Mouse (Mus musculus): Measurements from ENCODE around the gene Ank. TPM values are rescaled to one million over a fixed set of nuclear protein-coding genes. Genes with fewer than 3 reads are reported as not detected.

Ank gene
- polyA plus RNA-seq, 1 experiment from 2014 or later: 5.9 TPM

DNA sequence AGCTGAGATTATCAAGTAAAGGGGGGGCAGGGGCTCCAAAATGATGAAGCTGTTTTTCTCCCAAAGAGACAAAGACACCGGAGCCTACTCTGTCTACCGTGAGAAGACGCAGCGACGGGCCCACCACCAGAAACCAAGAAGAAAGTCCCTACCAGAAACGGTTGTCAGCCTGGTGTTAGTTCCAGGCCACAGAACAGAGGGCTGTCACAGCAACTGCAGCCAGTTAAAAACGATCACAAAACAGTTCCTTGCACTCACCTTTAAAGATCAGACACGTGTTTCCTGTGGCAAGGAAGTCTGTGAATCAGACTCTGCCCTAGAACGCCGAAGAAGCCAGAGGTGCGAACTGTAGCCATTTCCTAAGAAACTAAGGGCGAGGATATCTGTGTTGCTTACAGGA, 174.7 kb downstream of the Ank start:
- no peak overlapping the region for H3K4me2 ChIP-seq (ENCODE audit: low read depth, low read length)
- ATAC-seq: no peak
- H3K9ac ChIP-seq (ENCODE audit: low read depth, low read length): no peak overlapping the region
- WGBS: 55% methylated on average over 12 of the region's 12 CpGs
- H3K4me1 ChIP-seq (ENCODE audit: control insufficient read depth, insufficient read depth, low read length): no peaks in the 10 kb centered on the region
- H3K27me3 ChIP-seq (replicated peaks; ENCODE audit: control insufficient read depth, insufficient read depth, low read length): no peaks in the 10 kb centered on the region
- no peaks in the 10 kb centered on the region for H3K36me3 ChIP-seq (ENCODE audit: control insufficient read depth, insufficient read depth, low read length)
- no peaks in the 10 kb centered on the region for H3K9me3 ChIP-seq (ENCODE audit: control insufficient read depth, low read length)
- H3K4me3 ChIP-seq (ENCODE audit: low read length): no peak overlapping the region
- no peak overlapping the region for H3K27ac ChIP-seq (ENCODE audit: low read length)

- Histone ChIP-seq H3K27me3 (replicated peaks; ENCODE audit: control insufficient read depth, insufficient read depth, low read length) (no peaks in the 10 kb centered on the region), H3K27ac (ENCODE audit: low read length) (no peak overlapping the region), H3K9me3 (ENCODE audit: control insufficient read depth, low read length) (no peaks in the 10 kb centered on the region), H3K4me1 (ENCODE audit: control insufficient read depth, insufficient read depth, low read length) (no peaks in the 10 kb centered on the region), H3K36me3 (ENCODE audit: control insufficient read depth, insufficient read depth, low read length) (no peaks in the 10 kb centered on the region), H3K4me3 (ENCODE audit: low read length) (no peak overlapping the region), H3K9ac (ENCODE audit: low read depth, low read length) (no peak overlapping the region), H3K4me2 (ENCODE audit: low read depth, low read length) (no peak overlapping the region)
- 91% methylated on average over 3 of the region's 3 CpGs for WGBS
- ATAC-seq: no peak
Observed at GRCm38 (mm10) chr15:27642895-27643294, 176.4 kb downstream of the Ank start.

Small RNA genes lying within 50 kb of the gene (microRNA-seq; reads per million reads assigned to microRNA genes)
- not detected for gene Mir7117

Other genes with a start within 250 kb of the Ank start
- 4.7 and 17.1 TPM in 2 replicates for gene Otulin, start 164.0 kb downstream of the Ank start, polyA plus RNA-seq (2015; fragmentation: Nextera tagmentation; extraction: Ambion mirVana)
- 10.7 and 11.0 TPM in 2 replicates for gene Otulinl, start 214.9 kb downstream of the Ank start, polyA plus RNA-seq (2015; fragmentation: Nextera tagmentation; extraction: Ambion mirVana)